ENCODE assay signal across 8 mouse cellular contexts in genomic region chr8:88244298-88244697, GRCm38 (mm10). TPM values are rescaled to one million over a fixed set of nuclear protein-coding genes. Genes with fewer than 3 reads are reported as not detected.
DNase-seq lines count a peak whose midpoint lies in the region; ATAC-seq and TF ChIP-seq lines count a peak whose summit lies in the region.

No protein-coding gene starts in this region.

- H3ac ChIP-seq in C2C12 (ENCODE audit: control insufficient read depth, insufficient read length, low read depth), result no peak overlapping the region

- no peak overlapping the region for H3K4me3 ChIP-seq in C2C12 (ENCODE audit: insufficient read depth, poor library complexity, severe bottlenecking)
- no peak overlapping the region for H3K4me3 ChIP-seq in forebrain, postnatal 0 days (ENCODE audit: low read depth, low read length)
- H3K4me3 ChIP-seq in kidney, embryonic 14.5 days (ENCODE audit: low read length), result no peak overlapping the region

- no peak overlapping the region for H3K9ac ChIP-seq in forebrain, postnatal 0 days
- H3K9ac ChIP-seq in kidney, embryonic 14.5 days (ENCODE audit: low read depth, low read length), result no peak overlapping the region

- peak; percentile 82 for TF ChIP-seq CTCF in C2C12 (IDR thresholded peaks at IDR 0.05; ENCODE audit: control insufficient read depth, insufficient read depth, insufficient read length)
- TF ChIP-seq CTCF in forebrain, postnatal 0 days (IDR thresholded peaks at IDR 0.05; ENCODE audit: low read depth), result peak; percentile 81

- peaks cover 14% of the 10 kb centered on the region for H3K79me2 ChIP-seq in C2C12 (ENCODE audit: control insufficient read depth, insufficient read depth)

- no peaks in the 10 kb centered on the region for H3K4me1 ChIP-seq in forebrain, postnatal 0 days (ENCODE audit: insufficient read depth)
- H3K4me1 ChIP-seq in kidney, embryonic 14.5 days (ENCODE audit: control insufficient read depth, insufficient read depth, low read length), result no peaks in the 10 kb centered on the region

- no peaks in the 10 kb centered on the region for H3K79me3 ChIP-seq in C2C12 (ENCODE audit: low read depth)

- WGBS in forebrain, postnatal 0 days, result 79% methylated on average over 4 of the region's 4 CpGs
- WGBS in kidney, embryonic 14.5 days, result 87% methylated on average over 4 of the region's 4 CpGs

- H3K4me2 ChIP-seq in forebrain, postnatal 0 days (ENCODE audit: low read depth), result no peak overlapping the region
- no peak overlapping the region for H3K4me2 ChIP-seq in kidney, embryonic 14.5 days (replicated peaks; ENCODE audit: low read depth, low read length)

- DNase-seq in adrenal gland, adult (ENCODE audit: inconsistent age in 2 of 2, low spot score in 1 of 2), result peak; percentile 51 to 83
- no peak for DNase-seq in adrenal gland, postnatal 4 days (ENCODE audit: low spot score in 2 of 2)
- DNase-seq in brain, adult 2 months (ENCODE audit: low read depth, low spot score), result peak; percentile 72
- DNase-seq in forebrain, postnatal 0 days, result peak; percentile 49
- DNase-seq in lung, adult 18-20 months, result peak; percentile 64 to 70
- DNase-seq in retina, embryonic 14.5 days (ENCODE audit: low spot score), result peak; percentile 80

- H3K9me3 ChIP-seq in forebrain, postnatal 0 days (ENCODE audit: low read length), result no peaks in the 10 kb centered on the region
- H3K9me3 ChIP-seq in kidney, embryonic 14.5 days (ENCODE audit: control insufficient read depth, low read length), result no peaks in the 10 kb centered on the region

- ATAC-seq in forebrain, postnatal 0 days, result peak; percentile 71
- ATAC-seq in kidney, embryonic 14.5 days (ENCODE audit: low FRiP score, low TSS enrichment), result peak; percentile 81

- H3K36me3 ChIP-seq in C2C12 (ENCODE audit: control insufficient read depth, insufficient read depth), result peaks cover 29% of the 10 kb centered on the region
- H3K36me3 ChIP-seq in forebrain, postnatal 0 days (ENCODE audit: insufficient read depth), result peaks cover 12% of the 10 kb centered on the region; the same call in 1 of the 2 replicates
- peaks cover 24% of the 10 kb centered on the region; the same call in 1 of the 2 replicates for H3K36me3 ChIP-seq in kidney, embryonic 14.5 days (ENCODE audit: control insufficient read depth, insufficient read depth, low read length)

- H3K27ac ChIP-seq in forebrain, postnatal 0 days (ENCODE audit: low read depth, low read length), result no peak overlapping the region
- no peak overlapping the region for H3K27ac ChIP-seq in kidney, embryonic 14.5 days (ENCODE audit: low read depth, low read length)

- H3K27me3 ChIP-seq in C2C12 (ENCODE audit: control insufficient read depth, insufficient read depth, insufficient read length), result no peaks in the 10 kb centered on the region
- no peaks in the 10 kb centered on the region for H3K27me3 ChIP-seq in forebrain, postnatal 0 days (ENCODE audit: insufficient read depth, low read length)
- no peaks in the 10 kb centered on the region for H3K27me3 ChIP-seq in kidney, embryonic 14.5 days (ENCODE audit: control insufficient read depth, insufficient read depth, low read length)

TF ChIP-seq in C2C12, 6 proteins besides CTCF, POLR2A, EP300 and RAD21:
- no peak for TF ChIP-seq MYOD1 (IDR thresholded peaks at IDR 0.05; ENCODE audit: control insufficient read depth, insufficient read length, low read depth)
- no peak for TF ChIP-seq FOSL1 (IDR thresholded peaks at IDR 0.05; ENCODE audit: insufficient read depth, low read length, poor library complexity, severe bottlenecking)
- no peak for TF ChIP-seq USF1 (IDR thresholded peaks at IDR 0.05; ENCODE audit: low read depth)
- no peak for TF ChIP-seq CEBPB (IDR thresholded peaks at IDR 0.05; ENCODE audit: low read depth)
- TF ChIP-seq MAX (IDR thresholded peaks at IDR 0.05), result no peak
- no peak for TF ChIP-seq MYOG (IDR thresholded peaks at IDR 0.05; ENCODE audit: control insufficient read depth, extremely low read depth, insufficient read length)

RNA-seq across cellular contexts. Expression of gene Adcy7, which starts 27.9 kb away (rescaled TPM):
- total RNA-seq in adrenal gland, postnatal 4 days (2021), result 1 to 10 TPM; 6.8 to 8.0 TPM
- 66.9 TPM for polyA plus RNA-seq in C2C12 (2012; fragmentation: generic; extraction: Trizol)
- 7.2 and 9.4 TPM in 2 replicates for total RNA-seq in forebrain, postnatal 0 days (2014; rRNA removed)
- 2.2 and 4.0 TPM in 2 replicates for polyA plus RNA-seq in forebrain, postnatal 0 days (2015; fragmentation: Nextera tagmentation; extraction: Ambion mirVana)
- 2.0 and 3.1 TPM in 2 replicates for polyA plus RNA-seq in kidney, embryonic 14.5 days (2014; fragmentation: Nextera tagmentation; extraction: Ambion mirVana)

RNA-seq across cellular contexts. Expression of gene Tent4b, which starts 45.3 kb away (rescaled TPM):
- total RNA-seq in adrenal gland, postnatal 4 days (2021), result 10 to 100 TPM; 36.4 to 38.5 TPM
- polyA plus RNA-seq in C2C12 (2012; fragmentation: generic; extraction: Trizol), result 8.4 TPM
- 29.6 and 36.7 TPM in 2 replicates for total RNA-seq in forebrain, postnatal 0 days (2014; rRNA removed)
- polyA plus RNA-seq in forebrain, postnatal 0 days (2015; fragmentation: Nextera tagmentation; extraction: Ambion mirVana), result 4.8 and 6.8 TPM in 2 replicates
- polyA plus RNA-seq in kidney, embryonic 14.5 days (2014; fragmentation: Nextera tagmentation; extraction: Ambion mirVana), result 12.5 and 14.0 TPM in 2 replicates

Comparison
In these comparisons a context has a peak if more than half of its experiments do, and no peak if none do; other contexts are left out.
1. DNase-seq: peak in adrenal gland, adult (2 of 2), brain, adult 2 months (single experiment), forebrain, postnatal 0 days (single experiment), lung, adult 18-20 months (2 of 2) and retina, embryonic 14.5 days (single experiment); none in adrenal gland, postnatal 4 days (0 of 2).
2. RNA of gene Adcy7, which starts 27.9 kb away (polyA plus RNA-seq): 66.9 TPM in C2C12 (single experiment); 2.2 to 4.0 TPM in forebrain, postnatal 0 days and 2.0 to 3.1 TPM in kidney, embryonic 14.5 days; every median in the first group is over 10 times any median in the second.